Mouse (Mus musculus): ENCODE measurements around the gene Tceal1.
A peak's percentile ranks its signal among the peaks of the same experiment; 100 is the strongest.
"Not testable (repeated sequence)": the region's sequence is repeated elsewhere in the genome, so short reads cannot be mapped to it uniquely, and the experiment has no call there.

Gene Tceal1

GRCm38 (mm10) chrX:136707446-136708167 is at the start of gene Tceal1:
Tceal1 (plus strand) TSS chrX:136707982.
- peak; percentile 61 for DNase-seq

DNA sequence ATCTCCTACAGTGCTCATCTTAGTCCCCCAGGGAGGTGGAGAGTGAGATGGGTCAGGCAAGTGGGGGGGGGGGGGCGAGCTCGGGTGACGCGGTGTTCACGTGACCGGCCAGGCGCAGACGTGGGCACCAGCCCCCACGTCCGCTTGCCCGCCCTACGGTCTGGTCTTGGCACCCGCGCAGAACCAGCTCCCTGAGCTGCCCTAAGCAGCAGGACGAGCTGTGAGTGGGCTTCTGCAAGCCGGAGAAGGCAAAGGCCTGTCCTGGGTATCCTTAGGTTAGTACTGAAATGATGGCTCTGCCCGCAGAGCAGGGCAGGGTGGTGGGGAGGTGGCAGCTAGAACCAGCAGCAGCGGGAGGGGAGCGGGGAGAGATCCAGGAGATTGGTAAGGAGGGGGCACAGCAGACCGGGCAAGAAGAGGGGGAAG is 41.5 kb upstream of the Tceal1 start:
- peak; percentile 48 for DNase-seq

DNA sequence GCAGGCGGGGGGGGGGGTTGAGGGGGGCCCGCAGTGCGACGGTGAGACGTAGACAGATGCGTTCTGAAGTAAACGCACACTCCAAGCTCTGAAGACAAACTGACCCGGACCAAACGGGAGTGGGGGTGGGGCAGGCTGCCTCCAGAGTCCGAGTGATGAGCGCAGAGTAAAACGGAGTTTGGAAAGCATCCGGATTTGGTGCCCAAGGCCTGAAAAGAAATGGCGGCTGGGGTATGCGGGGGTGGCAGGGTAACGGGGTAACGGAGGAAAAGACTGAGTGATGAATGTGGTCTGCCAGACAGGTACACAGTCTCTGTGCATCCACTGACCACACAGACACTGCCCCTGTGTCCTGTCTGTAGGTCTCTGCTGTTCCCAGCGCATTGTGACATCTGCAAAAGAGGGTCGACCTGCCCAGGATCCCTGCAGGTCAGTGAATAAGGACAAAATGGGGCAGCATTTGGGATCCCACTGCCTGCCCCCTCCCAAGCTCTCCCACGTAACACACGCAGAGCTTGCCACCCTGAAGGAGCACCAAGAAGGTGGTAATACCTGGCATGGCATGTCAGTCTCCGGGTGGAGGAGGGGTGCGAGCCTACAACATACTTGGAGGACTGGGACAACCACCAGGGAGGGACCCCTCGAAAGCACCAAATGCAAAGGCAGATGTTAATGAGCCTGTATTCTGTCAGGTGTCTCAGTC is 40.9 kb upstream of the Tceal1 start:
- peak; percentile 32 for DNase-seq

DNA sequence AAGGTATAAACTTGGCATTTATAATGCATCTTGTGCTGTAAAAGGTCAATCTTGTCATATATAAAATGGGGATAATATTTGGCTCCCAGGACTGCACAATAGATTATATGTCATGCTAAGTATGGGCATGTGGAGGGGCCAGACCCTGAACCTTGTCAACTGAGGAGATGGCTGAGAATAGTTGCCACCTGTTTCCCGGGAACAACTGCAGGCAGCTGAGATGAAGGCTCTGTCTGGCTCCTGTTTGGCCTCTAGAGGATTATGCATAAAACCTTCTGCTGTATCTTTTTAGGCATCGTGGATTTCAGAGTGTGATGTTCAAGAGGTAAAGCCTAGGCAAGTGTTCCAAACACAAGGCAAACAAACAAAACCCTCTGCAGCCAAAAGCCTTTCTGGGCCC is 39.0 kb upstream of the Tceal1 start:
- DNase-seq, result no peak

- no peak for DNase-seq
Observed at GRCm38 (mm10) chrX:136680989-136681388, 26.8 kb upstream of the Tceal1 start.

- not testable (repeated sequence) for DNase-seq
Observed at GRCm38 (mm10) chrX:136691606-136692293, 16.0 kb upstream of the Tceal1 start.

GRCm38 (mm10) chrX:136692294-136692675 is 15.5 kb upstream of the Tceal1 start:
- no peak for DNase-seq

DNA sequence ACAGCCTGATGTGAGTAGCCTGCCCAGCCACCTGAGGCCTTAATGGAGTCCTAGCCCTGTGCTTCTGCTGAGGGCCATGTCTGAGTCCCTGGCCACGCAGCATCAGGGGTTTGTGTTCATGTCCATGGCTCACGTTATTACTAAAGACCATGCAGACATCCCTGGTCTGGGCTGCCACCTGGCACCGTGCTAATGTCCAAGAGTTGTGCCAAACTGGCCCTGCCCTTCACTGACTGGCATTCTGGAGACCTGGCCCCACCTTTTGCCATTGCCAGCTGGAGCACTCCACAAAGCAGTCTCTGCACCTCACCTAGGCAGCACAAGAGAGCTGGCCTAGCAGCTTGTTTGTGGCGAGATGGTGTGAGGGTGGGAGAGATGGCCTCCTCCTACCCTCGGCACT is 14.6 kb upstream of the Tceal1 start:
- DNase-seq, result no peak

GRCm38 (mm10) chrX:136708168-136708681 is 443 bp downstream of the Tceal1 start:
- DNase-seq, result peak; percentile 27

DNA sequence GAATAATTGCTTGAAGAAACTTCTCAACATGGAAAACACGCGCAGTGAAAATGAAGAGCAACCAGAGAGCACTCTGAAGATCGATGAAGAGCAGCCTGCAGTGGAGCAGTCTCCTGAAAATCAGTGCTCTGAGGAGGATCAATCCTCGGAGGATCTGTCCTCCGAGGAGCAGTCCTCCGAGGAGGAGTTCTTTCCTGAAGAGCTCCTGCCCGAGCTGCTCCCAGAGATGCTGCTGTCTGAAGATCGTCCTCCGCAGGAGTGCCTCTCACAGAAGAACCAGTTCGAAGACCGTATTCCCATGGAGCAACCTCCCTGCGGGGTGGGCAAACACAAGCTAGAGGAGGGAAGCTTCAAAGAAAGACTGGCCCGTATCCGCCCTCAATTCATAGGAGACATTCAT is 1.0 kb downstream of the Tceal1 start:
- DNase-seq, result peak; percentile 5

DNA sequence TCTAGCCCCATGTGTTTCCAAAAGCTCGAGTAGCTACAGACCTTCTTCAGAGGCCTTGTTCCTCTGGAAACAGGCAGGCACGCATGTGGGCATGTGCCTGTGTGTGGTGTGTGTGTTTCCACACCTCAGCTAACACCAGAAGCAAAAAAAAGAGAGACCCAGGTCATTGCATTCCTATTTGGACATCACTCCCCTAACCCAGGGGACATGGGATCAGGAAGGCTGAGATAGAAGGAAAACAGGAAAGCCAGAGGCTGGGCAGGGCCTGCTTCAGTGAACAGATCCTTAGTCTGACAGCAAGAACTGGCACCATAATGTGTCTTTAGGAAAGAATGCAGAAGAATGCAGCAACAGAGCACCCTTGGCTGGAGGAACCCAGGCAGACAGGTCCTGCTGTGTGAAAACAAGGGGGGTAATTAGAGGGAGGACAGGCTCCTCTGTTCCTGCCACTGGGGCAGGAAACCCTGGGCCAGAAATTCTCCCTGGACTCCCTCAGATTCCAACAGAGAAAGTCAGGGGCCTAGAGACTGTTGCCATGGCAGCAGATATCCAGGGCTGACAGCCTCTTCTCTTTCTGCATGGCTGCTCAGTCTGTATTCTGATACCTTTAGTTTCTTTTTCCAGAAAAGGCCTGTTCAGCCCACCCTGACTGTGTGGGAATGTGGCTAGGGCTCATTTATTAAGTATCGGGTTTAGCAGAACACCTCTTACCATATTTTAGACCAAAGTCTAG is 7.1 kb downstream of the Tceal1 start:
- DNase-seq, result not testable (repeated sequence)

- DNase-seq, result no peak
Observed at GRCm38 (mm10) chrX:136732016-136732415, 24.2 kb downstream of the Tceal1 start.

- no peak for DNase-seq
Observed at GRCm38 (mm10) chrX:136740087-136740790, 32.5 kb downstream of the Tceal1 start.

GRCm38 (mm10) chrX:136740791-136741650 is 33.2 kb downstream of the Tceal1 start:
- peak; percentile 87 for DNase-seq

GRCm38 (mm10) chrX:136741651-136742201 is 33.9 kb downstream of the Tceal1 start:
- DNase-seq, result peak; percentile 68

DNA sequence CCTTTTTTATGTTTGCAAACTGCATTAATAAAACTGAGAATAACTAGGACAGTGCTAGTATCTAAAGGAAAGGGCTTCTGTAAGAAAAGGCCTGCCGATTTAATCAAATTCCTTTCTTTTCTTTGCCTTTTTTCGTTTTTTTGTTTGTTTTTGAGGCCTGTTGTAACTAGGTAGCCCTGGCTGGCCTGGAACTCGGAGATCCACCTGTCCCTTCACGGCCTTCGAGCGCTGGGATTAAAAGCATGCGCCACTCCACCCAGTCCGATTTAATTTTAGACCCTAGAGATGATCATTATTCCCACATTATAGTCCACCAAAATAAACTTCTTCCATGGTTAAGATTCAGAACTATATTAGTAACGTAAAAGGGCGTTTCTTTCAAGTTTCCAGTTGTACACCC is 34.5 kb downstream of the Tceal1 start:
- DNase-seq, result no peak

DNA sequence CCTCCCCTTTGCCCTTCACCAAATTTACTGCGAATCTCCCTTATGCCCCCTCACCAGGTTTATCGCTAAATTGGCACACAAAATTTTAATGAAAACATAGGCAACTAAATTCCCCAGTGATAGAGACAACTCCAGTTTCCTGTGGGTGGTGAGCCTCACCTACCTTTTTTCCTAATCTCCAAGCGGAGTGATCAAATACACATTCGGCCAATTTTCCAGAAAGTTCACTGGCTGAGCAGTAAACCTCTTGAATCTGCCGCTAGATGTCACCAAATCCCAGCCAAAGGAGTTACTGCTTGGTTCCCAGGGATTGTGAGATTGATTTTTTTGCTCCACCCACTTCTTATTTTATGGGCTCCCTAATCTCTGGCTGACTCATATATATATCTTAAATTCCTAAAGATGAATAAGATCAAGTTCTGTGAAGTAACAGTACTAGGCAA is 34.9 kb downstream of the Tceal1 start:
- peak; percentile 50 for DNase-seq

- DNase-seq, result no peak
Observed at GRCm38 (mm10) chrX:136743459-136743858, 35.7 kb downstream of the Tceal1 start, which contains the start of gene Morf4l2. Morf4l2 (minus strand) TSS chrX:136743690.

- DNase-seq, result no peak
Observed at GRCm38 (mm10) chrX:136744663-136745062, 36.9 kb downstream of the Tceal1 start.

- DNase-seq, result no peak
Observed at GRCm38 (mm10) chrX:136749329-136749728, 41.5 kb downstream of the Tceal1 start.

DNA sequence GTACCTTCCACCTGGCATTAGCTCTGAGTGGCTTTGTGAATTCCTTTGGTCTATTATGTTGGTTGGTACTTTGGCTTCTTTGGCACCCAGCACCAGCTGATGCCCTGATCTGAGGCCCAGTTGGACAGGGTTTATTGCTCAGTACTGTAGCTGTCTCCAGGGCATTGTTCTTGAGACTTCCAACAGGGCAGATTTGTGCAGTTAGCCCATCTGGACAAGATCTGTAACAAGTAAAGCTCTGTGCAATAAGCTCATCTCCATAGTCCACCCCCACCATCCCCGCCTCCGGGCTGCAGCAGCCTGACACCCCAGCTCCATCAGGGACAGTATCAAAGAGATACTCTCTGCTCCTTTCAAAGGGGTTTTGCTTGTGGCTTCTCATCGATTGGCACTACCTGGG is 47.7 kb downstream of the Tceal1 start:
- no peak for DNase-seq

Measured in cerebellum, adult 8-10 months (tissue).